Mouse (Mus musculus): Measurements from ENCODE around the gene Gm20683.

DNA sequence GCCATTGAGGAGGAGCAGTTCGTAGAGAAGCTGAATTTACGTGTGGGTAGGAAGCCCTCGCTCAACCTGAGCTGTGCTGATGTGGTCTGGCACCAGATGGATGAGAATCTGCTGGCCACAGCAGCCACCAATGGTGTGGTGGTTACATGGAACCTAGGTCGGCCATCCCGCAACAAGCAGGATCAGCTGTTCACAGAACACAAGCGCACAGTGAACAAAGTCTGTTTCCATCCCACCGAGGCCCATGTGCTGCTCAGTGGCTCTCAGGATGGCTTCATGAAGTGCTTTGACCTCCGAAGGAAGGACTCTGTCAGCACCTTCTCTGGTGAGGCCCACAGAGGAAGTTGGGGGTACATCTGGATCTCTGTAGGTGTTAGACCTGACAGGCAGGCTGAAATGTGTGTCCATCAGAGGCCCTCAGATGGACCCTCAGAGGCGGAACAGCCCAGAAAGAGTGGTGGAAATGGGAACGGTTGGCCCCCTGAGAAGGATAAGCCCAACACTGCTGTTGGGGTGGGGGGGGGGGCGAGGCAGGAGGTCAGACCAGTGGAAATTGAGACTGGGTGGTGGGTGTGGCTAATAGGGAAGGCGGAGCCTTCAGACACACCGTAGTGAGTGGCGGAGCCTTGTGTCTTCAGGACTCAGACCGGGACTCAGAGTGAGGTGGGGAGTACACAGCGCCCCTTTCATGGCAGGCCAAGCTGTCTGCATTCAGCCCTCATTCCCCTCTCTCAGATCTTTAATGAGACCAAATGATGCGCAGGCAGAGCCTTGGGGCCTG lies 17.0 kb downstream of the Gm20683 start:
- TF ChIP-seq REST (IDR thresholded peaks at IDR 0.05; ENCODE audit: insufficient read depth, insufficient read length), result no peak
- no peak for TF ChIP-seq POLR2AphosphoS2 (IDR thresholded peaks at IDR 0.05; ENCODE audit: insufficient read length, low read depth)
- no peak for TF ChIP-seq SRF (IDR thresholded peaks at IDR 0.05; ENCODE audit: control insufficient read depth, insufficient read length, low read depth)
- TF ChIP-seq TCF3 (IDR thresholded peaks at IDR 0.05; ENCODE audit: insufficient read length, low read depth), result no peak
- TF ChIP-seq E2F4 (IDR thresholded peaks at IDR 0.05; ENCODE audit: insufficient read depth), result no peak
- TF ChIP-seq USF1 (IDR thresholded peaks at IDR 0.05; ENCODE audit: low read depth), result no peak
- TF ChIP-seq POLR2A (IDR thresholded peaks at IDR 0.05; ENCODE audit: insufficient read length, low read depth), result no peak
